Mouse (Mus musculus) gastrocnemius, postnatal 14 days (tissue): ENCODE data around the gene Dlgap1. TPM values are rescaled to one million over a fixed set of nuclear protein-coding genes. Genes with fewer than 3 reads are reported as not detected.
A peak's percentile ranks its signal among the peaks of the same experiment; 100 is the strongest.

Source experiments
- DNase-seq: peaks from one replicate; pipeline ENCODE4 v3.0.0; 2021; ENCODE audit warnings: mixed read lengths
- intact Hi-C: fragments of 180-260 bp; cut with DNase I; formaldehyde crosslinking; loops from one replicate; pipeline ENCODE4 v1.15.1; 2025; ENCODE audit warnings: low total_unique reads
- total RNA-seq, 2 experiments: library from RNA; stranded (reverse); gene quantifications; 2 replicates each; pipeline ENCODE4 v1.2.3; 2021

The Dlgap1 gene
- total RNA-seq, 2 experiments from 2014 or later = 0.40 to 0.47 TPM

DNA sequence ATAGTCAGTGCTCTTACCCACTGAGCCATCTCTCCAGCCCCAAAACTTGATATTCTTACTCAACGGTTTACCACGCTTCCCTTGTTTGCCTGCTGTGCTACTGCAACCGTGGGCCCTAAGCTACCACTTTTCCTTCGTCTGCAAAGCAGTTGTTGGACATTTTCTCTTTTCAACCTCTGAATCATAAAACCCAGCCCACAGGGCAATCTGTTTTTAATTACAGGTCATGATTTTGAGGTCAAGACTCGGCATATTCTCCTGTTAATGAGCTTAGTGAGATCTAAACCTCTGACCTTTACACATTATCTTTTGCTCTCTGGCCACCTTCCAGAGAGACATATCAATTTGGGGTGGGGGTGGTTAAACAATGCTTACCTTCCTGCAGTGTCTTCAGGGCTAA is 869.7 kb downstream of the Dlgap1 start:
- intact Hi-C loops = no loop called here
- no peak for DNase-seq

DNA sequence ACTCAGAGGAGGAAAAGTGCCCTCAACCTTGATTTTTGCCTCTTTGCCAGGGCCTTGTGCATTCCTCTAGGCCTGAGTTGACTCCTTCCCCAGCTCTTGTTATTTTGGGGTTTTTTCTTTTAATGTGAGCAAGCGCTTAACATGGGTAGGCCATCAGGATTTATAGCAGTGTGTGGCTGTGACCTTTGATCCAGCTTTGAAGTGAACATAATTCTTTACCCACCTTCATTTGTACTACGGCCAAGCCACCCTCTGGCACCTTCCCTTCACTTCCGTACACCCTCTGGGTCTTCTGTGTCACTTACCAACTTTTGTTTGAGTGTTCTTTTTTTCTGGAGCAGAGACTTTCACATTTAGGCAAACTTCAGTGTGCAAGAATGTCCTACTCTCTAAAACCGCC is 874.4 kb downstream of the Dlgap1 start:
- intact Hi-C loops = no loop called here
- no peak for DNase-seq

DNA sequence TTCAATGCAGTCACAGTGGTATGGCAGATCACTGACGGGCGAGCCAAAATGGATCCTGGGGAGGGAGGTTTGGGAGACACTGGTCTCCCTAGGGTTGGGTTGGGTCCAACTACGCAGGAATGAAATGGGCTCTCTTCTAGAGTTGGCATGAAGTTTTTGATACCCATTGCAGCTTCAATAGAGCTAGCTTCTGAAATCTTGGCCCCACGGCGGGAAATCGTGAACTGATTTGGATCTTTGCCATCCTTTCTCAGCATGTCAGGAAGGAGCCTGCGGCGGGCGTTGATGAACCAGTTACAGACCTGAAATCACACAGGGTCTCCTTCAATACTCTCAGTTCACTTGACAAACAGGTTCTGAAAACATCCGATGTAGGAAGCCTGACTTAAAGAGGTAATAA is 876.1 kb downstream of the Dlgap1 start:
- DNase-seq = no peak
- intact Hi-C loops = loop anchor here (5.0 kb wide), 1 partner anchor 122 kb away; no protein-coding TSS in a partner anchor

DNA sequence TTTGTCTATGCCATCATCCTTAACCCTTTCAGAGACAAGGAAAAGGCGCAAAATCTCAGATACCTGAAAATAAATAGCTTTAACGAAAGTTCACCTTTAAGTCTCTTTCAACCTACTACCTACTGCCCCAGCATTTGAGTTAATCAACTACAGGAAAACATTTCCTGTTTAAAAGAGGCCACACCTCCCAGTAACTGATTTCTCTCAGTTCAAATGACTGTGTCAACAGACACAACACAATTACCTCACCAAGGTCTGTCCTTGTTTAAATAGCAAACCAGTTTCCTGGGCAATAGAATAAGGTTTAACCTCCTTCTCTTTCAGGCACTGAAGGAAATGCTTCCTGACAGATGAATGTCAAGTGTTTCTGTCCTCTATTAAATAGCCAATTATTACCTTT is 876.7 kb downstream of the Dlgap1 start:
- intact Hi-C loops = loop anchor here (5.0 kb wide), 1 partner anchor 122 kb away; no protein-coding TSS in a partner anchor
- no peak for DNase-seq

DNA sequence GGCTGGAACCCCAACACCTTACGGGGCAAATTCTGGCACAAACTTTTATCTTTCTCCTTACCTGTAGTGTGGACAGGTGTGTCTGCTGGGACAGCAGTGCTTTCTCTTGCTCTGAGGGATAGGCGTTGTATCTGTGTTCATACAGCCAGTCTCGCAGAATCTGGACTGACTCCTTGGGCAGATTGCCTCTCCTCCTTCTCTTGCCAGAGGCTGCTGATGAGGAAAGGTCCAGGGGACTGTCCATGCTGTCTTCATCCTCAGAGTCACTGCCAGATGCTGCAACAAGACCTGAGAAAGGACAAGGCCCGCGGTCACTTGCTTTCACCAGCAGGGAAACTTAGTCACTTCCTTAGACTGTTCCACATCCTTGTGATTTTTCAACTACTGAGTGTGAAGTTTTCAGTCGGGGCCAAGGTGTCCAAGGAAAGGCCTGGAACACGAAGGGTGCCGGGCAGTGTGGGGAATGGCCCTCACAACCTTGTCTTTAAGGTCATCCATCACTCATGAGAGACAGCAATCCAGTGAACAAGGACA is 877.3 kb downstream of the Dlgap1 start:
- intact Hi-C loops = loop anchor here (5.0 kb wide), 1 partner anchor 121 kb away; no protein-coding TSS in a partner anchor
- DNase-seq = no peak

DNA sequence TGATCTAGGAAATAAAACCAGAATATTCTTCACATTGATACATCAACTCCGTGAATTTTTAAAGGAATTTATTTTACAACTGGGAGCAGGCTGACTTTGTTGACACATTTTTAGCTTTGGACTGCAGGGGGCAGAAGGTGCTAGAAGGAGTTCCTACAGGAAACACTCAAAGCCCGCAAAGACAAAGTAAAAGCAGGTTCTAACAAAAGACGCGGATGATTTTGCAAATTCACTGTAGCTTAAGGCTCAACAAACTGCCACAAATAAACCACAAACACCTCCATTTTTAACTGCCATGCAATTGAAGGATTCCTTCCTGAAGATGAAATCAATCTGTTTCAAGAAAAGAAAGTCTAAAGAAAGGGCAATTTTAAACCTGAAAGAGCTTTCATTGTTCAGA is 878.2 kb downstream of the Dlgap1 start:
- intact Hi-C loops = loop anchor here (5.0 kb wide), 1 partner anchor 120 kb away; no protein-coding TSS in a partner anchor
- no peak for DNase-seq

DNA sequence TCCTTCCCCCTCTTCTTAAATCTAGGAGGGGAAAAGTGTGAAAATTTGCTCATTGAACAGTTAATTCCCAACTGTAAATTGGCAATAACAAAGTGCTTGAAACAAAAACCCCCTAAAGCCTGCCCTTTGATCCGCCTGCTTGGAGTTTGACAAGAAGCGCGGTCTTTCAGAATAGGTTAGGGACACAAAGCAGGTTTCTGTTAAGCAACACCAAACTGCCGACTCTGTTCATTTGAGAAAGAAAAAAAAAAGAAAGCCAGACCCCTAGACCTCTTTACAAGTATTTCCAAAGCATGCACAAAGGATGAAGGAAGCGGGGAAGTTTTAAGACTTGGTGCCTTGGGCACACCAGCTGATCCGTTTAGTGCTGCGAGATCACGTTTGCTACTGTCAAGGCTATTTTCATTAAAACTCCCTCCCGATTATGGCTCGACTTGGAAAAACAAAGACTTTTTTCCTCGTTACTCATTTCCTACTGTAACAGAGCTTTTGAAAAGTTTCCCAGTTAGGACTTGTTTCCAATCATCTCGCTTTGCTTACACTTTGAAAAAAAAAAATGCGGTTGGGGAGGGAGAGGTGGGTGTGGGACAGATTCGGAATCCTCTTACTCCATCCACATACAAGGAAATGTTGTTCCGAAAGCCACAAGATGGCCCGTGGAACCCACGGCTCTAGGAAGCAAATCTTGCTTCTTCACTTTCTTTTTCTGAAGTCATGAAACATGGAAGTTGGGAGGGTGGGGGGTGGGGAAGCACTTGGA is 879.1 kb downstream of the Dlgap1 start:
- no peak for DNase-seq
- intact Hi-C loops = loop anchor here (5.0 kb wide), 1 partner anchor 119 kb away; no protein-coding TSS in a partner anchor

DNA sequence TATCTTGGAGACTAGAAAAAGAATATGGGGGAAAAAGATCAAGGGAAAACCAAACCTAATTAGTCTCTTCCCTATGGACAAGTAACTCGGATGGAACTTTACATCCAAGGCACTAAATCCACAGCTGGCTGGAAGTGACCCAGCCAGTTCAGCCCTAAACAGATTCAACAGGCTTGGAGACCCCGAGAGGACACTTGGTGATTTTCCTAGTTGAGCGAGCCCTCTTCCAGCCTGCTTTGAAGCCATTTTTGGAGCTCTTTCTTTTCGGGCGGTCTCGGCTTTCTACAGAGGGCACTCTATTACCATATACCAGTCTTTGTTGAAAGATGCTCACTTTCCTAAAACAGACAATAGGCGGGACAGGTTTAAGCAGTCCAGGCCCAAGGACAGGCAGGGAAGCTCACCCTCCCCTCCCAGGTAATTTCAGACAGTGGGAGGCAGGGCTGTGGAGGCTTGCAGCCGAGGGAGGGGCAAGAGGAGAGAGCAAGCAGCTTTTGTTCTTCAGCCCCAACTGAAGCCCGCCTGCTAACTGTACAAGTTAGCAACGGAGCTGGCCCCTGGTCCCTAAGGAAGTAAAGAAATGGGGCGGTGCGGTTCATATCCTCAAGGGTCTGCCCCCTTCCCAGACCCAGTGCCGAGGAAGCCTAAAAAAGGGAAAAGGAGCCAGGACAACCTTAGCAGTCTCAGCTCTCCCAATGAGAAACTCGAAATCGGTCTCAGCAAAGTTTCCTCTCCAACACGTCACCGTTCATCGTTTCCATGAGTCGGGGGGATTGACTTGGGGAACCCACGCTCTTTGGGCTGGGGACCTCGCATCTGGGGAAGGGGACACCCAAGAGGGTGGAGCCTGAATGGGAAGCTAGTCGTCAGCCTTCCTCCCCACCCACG is 879.9 kb downstream of the Dlgap1 start:
- intact Hi-C loops = loop anchor here (5.0 kb wide), 1 partner anchor 119 kb away; no protein-coding TSS in a partner anchor

DNA sequence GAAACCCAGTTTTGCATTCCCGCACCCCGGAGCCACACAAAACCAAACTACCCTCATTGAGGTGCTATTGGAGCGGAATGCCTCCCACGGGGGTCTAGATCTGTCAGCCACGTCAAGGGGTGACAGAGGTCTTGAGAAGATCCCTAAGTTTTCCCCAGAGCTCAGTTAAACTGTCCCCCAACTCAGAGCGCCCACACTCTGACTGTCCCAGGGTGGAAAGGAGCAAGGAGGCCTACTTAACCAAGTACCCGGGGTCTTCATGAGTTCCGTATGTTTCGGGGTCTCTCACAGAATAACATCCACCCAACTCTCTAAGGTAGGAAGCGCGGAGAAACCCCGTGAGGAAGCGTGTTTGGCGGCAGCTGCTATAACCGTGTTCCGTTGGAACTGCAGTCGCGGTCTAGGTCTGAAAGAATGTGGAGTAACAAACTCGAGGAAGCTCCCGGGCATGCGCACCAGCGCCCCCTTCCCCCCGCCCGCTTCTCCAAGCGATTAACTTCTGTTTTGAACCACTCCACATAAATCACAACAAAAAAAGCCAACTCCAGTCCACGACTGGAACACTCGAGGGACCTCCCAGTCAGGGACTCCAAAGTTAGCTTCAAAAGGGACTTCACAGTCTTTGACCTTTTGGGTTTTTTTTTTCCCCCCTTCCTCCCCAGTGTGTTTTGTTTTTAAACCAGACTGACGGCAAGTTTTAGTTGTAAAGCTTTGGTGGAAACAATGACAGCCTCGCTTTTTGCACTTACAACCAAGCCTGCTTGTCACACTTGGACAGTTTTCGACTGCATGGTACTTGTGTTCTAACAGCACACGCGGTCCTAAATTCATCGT is 880.7 kb downstream of the Dlgap1 start:
- peak; percentile 91 for DNase-seq
- intact Hi-C loops = loop anchor here (5.0 kb wide), 1 partner anchor 118 kb away; no protein-coding TSS in a partner anchor

More for the DNA sequence above, 879.9 kb downstream of the Dlgap1 start:
- DNase-seq = peak; percentile 54

DNA sequence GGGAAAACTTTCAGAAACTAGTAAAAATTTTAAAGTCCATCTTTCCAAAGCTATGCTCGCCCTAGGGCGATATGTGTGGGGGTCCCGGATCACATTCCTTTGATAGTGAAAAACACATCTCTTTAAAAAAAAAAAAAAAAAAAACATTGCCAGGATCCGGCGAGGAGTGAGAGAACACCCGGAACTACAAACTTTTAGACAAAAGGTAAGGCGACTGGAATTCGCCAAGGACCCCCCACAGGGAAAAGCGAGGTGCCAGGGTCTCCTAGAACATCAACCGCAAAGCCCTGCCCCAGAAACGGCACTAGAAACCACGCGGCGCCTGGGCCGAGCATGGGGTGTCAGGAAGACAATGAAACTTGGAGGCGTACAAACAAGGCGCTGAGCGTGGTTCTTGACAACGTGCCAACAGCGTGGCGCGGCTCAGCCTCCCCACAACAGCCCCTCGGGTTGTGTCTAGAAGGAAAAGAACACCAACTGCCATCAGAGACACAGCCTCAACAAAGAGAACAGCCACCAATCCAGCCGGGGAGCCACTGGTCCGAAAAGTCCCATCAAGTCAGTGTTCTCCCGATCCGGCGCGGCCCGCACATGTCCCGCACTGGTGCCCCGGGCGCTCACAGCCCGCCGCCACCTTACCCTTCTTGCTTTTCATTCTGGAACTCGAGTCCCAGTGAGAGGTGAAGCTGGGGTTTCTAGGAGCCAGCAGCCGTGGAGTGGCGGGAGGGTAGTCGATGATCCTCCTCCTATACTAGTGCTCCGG is 881.5 kb downstream of the Dlgap1 start:
- peak; percentile 68 for DNase-seq
- intact Hi-C loops = no loop called here

DNA sequence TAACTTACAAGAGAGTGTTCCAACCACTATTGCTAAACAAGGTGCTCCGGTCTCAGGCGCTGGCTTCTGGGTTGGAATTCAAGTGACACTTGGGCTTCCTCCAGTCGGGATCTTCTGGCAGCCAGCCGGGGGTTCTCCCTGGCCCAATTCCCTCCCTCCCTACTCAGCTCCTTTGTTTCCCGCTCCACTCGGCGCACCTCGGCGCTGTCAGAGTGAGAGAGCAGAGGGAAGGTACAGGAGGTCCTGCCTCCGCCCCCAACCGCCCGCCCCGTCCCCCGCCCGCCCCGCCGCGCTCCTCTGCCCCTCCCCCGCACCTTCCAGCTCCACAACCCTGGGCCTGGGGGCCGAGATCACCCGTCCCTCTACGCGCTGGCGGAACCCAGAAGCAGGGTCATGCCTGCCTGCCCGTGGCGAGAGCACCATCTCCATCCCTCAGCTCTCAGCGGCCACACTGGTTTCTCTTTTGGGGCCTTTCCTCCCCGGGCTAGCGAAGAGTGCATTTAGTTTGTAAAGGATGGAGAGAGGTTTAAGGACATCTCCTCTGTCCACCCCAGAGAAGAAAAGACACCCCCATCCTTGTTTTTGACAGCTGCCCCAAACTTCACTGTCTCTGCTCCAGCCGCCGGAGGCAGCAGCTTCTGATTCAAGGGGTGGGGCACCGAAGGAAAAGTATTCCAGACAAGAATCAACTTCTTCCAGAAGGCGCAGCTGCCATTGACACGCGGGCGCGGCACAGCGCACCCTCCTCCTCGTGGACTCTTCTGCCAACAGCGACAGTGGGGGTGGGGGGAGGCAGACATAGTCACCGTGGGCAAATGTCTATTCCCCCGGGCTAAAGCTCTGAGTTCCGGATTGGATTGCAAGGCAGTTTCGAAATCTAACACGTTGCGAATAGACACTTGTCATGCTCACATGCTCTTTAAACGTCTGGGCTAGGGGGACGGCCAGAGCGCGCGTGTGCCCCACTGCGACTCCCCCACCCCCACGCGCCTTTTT is 882.4 kb downstream of the Dlgap1 start:
- intact Hi-C loops = no loop called here
- DNase-seq = peak; percentile 69

DNA sequence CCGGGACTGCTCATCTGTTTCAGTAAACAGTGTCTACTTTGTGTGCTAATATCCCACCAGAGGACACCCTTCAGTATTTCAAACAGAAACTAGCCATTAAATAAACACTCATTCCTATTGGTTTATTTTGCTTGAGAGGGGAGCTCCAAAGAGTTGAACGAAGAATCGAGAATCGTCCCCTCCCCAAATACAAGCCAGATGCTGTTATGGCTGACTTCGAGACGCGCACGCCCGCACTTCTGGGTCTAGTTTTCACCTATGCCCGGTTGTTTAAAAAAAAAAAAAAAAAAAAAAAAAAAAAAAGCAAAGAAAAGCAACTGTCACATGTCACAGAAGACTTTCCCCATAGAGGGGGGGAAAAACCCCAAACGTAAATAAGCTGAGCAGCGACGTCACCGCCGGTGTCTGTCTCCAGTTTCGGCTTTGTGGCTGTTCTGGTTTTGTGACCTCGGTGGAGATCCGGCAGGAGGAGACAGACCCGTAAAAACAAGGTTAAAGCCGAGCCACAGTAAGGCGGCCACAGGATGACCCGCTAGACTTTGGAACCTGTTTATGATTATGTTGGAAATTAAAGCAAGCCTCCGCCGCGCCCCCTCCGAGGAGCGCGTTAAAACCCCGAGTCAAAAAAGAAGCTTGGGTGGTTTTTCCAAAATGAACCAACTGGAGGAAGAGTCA is 883.3 kb downstream of the Dlgap1 start:
- no peak for DNase-seq
- intact Hi-C loops = no loop called here

DNA sequence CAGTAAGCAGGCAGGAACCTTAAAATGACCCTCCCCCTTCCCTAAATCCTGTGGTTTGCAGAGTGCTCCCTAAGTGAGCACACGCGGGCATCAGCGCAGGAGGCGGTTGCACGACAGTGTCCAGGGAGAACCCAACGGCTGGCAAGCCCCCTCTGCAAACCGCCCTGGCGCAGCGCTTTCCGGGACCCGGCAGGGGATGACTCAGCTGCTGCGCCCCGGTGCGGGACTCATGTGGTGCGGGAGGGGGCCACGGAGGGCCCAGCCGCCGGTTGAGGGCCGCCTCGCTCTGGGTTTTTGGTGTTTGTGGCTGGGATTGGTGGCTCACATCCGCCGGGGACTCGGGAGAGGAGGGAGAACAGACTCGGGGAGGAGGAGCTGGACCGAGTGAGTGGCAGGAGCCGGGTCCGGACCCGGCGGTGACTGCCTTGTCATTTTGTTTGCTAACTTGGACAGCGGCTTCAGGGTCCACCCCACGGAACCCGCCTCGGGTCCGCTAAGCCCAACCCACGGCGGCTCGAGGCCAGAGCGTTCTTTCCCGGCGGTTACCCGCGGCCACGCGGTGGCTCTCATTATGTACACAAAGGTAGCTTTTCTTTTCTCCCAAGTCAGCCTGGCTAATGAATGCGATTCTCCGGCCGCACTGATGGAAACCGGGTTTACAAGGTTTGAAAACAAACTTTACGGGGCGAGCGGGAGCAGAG is 884.0 kb downstream of the Dlgap1 start:
- intact Hi-C loops = no loop called here
- DNase-seq = peak; percentile 88

DNA sequence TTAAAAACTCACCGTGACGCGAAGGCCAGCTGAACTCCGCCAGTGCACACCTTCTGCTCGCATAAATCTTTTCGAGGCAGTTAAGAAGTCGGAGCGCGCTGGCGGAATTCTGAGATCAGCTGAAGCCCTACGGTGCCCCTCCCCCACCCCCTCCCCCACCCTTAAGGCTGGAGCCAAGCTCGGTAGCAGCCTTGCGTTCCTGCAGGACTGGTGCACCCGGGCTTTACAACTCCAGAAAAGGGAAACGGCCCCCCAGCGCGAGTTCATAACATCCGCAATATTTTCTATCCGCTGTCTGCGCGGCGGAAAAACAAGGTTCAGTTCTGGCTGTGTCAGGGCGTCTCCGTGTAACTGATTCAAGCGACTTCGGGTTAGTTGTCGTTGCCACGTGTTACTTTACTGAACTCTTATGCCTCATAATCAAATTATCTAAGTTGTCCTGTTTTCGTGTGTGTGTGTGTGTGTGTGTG is 884.6 kb downstream of the Dlgap1 start, which contains the start of gene Tgif1:
TSS of gene Tgif1 (minus strand) at position 111 of the 470 bp plus-strand sequence.
- DNase-seq = peak; percentile 64
- intact Hi-C loops = no loop called here

DNA sequence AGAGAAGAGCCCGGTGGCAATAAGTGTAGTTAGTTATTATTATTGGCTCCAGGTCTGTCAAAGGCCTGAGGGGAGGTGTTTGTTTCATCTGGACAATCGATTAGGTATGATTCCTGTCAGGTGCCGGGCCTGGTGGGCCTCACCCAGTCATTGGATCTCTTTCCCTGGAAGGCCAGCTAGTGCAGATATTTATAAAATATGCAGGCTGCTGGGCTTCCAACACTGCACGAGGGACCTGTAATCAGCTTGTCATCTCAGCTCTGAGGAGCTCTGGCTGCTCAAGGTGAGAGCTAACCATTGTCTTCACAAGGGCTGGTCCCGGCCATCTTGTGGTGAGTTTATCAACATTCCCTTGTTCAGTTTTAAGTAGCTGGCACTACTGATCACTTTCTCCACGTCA is 885.1 kb downstream of the Dlgap1 start:
- intact Hi-C loops = no loop called here
- DNase-seq = no peak

DNA sequence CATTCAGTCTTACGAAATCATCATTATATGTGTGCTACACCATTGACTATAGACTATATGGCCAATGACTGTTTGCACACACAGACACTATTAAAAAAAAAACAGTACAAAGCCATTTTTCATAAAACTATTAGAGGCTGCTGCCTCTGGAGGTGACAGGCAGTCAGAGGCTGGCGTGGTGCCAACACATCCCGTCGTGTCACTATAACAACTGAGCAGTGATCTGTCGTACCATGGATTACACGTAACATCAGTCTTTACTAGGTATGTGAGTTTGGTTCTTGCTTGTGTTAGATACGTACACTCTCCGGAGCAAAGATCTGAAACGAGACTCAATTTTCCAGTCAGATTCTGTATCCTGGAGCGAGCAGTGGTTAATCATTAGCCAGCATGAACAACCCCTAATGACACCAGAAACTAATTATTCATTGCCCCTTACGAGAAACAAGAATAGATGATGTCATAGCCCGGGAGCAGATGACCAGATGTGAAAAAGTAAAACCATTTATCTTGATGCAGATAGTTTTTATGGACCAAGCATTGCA is 888.1 kb downstream of the Dlgap1 start:
- DNase-seq = no peak
- intact Hi-C loops = no loop called here
